Mouse (Mus musculus): ENCODE results near the gene Smim11.
A peak's percentile ranks its signal among the peaks of the same experiment; 100 is the strongest.

The Smim11 gene

DNA sequence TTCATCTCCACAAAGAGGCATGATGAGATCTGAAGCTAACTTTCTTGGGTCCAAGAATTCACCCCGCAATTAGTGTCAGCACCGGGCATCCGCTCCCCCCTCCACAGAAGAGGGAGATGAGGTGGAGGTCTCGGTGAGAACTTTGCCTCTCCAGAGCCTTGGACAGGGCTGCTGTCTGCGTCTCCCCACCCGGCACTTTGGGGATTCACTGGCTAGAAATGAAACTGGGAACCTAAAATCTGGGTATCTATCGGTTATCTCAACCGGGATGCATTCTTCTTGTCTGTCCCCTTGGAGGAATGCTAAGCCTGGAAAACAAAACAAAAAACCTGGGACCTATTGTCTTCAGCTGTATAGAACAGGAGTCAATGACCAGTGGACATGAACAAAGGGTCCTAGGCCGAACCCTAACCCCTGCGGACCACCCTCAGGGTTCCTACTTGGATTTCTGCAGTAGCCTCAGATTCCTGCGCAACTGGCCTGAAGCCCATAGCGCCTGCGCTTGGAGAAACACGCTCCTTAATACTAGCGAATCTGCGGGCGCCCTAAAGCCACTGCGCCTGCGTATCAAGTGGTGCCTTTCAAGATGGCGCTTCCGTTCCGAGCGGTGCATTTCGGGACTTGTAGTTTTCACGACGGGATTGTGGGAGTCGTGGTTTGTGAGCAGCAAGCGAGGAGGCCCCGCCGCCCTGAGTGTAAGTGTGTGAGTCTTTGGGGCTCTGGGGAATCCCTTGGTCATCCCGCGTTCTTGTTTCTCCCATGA lies at the start of gene Smim11:
Gene Smim11, plus strand, starts transcription at position 638 of the 763 bp plus-strand sequence.
- DNase-seq (ENCODE audit: low read depth), result peak; percentile 98

DNA sequence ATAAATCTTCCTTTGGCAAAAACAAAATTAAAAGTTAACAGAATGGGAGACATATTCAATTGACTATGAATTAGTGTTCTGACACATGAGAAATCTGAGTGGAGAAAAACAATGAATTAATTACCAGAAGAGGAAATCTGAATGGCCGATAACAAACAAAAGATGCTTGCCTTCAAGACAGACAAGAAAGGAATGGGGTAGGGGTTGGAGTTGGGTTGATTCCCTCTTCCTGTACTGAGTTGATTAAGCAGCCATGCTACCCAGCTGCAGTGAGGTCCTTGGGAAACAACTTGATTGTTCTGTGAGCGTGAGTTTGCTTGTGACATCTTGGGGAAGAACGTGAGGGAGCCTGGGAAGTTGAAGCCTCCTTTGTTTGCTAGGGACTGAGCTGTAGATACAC lies 46.8 kb upstream of the Smim11 start:
- DNase-seq (ENCODE audit: low read depth), result no peak

DNA sequence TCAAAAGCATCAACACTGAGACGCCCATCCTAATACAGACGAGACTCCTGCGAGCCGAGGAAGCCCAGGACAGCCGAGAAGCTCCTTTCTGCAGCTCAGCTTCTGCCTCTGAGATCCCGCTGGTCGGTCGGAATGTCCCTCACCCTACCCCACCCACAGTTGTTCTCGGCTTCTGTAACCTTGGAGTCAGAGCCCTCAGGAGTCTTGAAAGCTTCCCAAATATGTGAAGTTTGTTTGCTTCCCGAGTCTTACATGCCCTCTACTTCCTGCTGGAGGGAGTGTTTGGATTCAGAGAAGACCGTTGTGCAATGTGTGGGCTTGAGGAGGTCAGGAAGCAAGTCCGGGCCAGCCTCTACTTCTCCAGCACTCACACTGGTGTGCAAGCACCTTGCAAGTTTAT lies 33.2 kb upstream of the Smim11 start:
- no peak for DNase-seq (ENCODE audit: low read depth)

DNA sequence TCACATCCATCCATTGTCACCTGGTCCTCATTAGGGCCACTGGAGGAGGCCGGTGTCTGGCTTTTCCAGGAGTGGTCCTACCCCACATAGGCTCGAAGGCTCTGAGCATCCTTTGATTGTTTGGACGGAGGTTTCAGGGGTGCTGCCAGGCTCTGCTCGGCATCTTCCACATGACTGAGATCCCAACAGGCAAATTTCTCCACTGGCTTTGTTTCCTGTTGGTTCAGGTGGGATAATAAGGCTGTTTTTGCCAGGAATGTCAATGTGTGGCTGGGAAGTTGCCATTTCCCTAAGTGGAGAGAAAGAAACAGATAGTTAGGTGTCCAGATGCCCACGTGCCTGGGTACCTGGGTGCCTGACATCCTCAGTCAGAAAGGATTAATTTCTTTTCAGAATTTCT lies 26.6 kb upstream of the Smim11 start:
- no peak for DNase-seq (ENCODE audit: low read depth)

DNA sequence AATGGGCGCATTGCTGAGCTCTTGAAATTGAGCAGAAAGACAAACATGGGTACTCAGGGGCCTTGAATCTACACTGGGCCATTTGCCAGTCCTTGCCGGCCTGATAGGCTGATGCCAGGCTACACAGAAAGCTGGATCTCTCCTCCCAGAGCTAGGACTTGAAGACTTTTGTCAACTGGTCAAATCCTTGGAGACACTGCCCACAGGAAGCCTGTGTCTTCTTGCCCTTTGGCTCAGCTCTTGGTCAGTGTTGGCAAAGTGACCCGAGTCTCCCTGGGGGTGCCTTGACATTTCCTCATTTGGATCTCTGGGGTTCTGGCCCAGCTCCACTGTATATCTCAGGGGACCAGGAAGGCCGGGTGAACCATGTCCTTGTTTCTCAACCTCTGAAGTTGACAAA lies 25.6 kb upstream of the Smim11 start:
- DNase-seq (ENCODE audit: low read depth), result no peak

DNA sequence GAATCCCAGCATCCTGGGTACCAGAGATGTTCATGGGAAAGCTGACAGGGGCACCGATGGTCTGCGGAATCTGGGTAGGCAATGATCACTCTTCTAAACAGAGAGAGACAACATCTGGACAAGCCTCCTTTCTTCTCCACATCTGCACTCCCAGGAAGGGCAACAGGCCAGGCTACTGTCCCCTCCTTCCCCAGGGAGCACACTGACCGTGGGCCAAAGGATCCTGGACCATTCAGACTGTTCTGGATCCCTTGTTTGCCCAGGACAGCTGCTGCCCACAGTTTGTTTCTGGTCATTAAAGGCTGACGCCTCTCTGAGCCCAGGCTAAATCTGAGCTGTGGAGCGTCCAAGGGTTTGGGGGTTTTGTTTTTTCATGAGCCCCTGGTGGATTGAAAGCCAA lies 18.4 kb upstream of the Smim11 start:
- no peak for DNase-seq (ENCODE audit: low read depth)

DNA sequence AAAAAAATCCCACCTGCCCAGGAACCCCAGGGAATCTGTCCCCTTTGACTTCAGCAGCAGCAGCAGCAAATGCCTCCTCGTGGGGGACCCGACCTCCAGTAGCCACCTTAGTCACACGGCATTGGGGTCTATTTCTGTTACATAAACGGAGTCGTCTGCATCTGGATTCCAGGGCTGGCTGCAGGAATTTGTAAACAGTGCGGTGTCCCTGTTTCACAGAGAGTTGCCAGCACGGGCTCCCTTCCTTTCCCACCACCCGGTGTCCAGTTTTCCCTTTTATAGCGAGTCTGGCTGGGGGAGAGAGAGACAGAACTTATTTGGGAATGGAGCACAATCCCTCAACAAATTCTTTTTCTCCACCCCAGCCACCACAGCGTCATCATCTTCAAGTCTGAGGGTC lies 16.0 kb upstream of the Smim11 start:
- DNase-seq (ENCODE audit: low read depth), result no peak

DNA sequence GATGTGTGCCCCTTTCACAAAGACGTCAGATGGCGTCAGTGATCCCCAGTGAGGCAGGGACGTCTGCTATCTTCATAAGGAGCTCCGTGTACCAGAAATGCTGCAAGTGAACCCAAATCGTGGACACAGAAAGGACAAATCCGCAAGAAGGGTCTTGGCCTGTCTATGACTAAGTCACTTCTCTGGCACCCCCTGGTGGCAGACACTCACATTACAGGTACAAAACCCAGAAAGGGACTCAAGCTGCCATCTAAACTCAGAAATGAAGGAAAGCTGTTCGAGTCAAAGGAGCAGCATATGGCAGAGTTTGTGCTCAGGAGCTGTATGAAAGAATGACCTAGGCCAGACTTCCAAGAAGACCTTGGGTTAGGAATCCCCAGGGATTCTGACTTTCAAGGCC lies 14.5 kb upstream of the Smim11 start:
- peak; percentile 81 for DNase-seq (ENCODE audit: low read depth)

DNA sequence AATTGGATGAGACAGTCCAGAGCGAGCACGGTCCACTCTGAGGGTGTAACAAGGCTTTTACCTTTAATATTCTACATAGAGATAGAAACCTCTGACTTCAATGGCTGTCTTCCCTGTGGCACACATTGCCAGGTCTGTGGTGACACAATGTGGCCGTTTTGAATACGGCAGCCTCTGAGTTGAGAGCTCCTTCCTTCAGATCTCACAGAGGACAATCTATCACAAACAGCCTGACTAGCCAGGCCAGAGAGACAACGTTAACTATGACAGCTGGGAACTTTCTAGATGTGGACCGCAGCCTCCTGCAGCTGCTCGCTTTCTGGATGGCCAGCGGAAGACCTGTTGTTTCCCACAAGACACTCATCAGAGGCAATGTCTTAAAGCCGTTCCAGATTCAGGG lies 12.3 kb upstream of the Smim11 start:
- DNase-seq (ENCODE audit: low read depth), result peak; percentile 36

DNA sequence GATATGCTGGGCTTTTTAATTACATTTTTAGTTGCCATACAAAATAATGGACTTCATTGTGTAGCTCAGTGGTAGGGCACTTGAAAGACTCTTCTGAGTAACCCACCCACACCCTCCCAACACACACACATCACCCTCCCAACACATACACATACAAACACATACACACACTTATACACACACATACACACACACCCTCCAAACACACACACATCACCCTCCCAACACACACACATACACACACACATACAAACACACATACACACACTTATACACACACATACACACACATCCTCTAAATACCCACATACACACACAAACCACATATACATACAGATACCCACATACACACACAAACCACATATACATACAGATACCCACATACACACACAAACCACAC lies 11.0 kb upstream of the Smim11 start:
- DNase-seq (ENCODE audit: low read depth), result no peak

DNA sequence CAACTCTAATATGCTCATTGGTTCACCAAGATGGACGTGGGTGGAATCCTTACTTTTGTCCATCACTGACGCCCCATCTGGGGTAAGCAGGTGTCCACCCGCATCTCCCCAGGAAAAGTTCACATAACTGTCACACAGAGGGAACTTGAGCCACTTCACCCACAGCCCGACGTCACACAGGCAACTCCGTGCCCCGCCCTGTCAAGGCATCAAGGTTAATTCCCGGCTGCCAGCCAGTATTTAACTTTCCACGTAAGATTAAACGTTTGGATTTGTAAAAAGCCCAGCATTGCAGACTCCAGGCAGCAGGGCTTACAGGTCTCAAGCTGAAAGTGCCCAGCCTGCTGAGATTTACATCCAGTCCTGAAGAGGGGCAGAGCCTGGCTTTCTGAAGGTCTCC lies 9.0 kb upstream of the Smim11 start, which contains the start of gene Kcne2:
Gene Kcne2, plus strand, starts transcription at position 289 of the 400 bp plus-strand sequence.
- DNase-seq (ENCODE audit: low read depth), result no peak

DNA sequence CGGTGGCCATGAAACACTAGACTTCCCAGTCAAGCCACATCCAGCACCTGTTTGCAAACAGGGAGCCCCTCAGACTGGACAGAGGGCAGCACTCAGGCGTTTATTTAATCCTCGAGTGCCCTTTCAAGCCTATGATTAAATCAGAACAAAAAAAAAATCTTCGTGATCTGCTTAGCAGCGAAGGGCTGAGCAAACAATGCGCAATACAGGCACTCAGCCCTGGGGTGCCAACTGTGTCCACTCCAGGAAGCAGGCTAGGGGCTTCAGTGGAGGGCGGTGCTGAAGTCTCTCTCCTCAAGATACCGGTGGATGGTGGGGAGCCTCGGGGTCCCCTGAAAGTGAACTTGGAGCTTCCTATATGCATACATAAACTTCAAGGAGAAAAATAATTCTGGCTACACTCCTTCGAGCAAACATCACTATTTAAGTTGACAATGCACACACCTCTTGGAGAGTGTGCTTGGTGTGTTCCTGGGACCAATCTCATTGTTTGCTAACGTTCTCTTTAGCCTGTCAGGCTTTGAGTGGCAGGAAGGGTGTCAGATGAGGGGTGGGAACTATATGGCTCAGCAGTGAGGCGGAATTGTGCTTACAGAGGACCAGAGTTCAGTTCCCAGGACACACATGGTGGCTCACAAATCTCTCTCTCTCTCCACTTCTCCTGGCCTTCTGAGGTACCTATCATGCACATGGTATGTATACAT lies 6.7 kb upstream of the Smim11 start:
- no peak for DNase-seq (ENCODE audit: low read depth)

DNA sequence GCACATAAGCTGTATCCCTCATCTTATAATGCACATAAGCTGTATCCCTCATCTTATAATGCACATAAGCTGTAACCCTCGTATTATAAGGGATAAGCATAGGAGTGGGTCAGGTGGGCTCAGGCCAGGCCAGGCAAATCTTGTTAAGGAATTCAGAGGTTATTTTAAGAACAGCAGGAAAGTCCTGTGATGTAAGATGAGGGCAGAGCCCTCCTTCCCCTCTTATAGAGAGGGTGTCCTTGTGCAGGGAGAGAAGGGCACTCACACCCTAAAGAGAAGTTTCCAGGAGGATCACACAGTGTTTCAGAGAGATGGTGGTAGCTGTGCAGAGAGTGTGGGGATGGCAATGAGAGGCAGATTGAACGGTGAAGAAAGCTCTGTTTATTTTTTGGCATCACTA lies 5.8 kb upstream of the Smim11 start:
- DNase-seq (ENCODE audit: low read depth), result no peak

DNA sequence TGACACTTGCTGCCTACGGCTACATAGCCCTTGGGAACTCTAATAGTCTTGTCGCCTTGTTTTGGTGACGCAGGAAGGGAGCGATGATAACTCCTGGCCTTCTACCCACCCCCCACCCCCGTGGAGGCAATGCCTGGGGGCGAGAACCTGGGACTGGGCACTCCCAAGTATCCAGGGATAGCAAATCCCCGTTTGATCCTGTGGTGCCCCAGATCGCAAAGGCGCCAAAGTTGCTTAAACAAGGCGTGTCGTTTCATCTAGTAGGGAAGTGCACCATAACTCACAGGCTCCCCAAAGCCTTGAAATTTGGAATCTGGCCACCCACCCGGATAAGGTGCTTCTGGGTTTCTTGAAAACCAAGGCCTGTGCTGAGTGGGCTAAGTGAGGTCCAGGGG lies 323 bp downstream of the Smim11 start:
- no peak for DNase-seq (ENCODE audit: low read depth)

DNA sequence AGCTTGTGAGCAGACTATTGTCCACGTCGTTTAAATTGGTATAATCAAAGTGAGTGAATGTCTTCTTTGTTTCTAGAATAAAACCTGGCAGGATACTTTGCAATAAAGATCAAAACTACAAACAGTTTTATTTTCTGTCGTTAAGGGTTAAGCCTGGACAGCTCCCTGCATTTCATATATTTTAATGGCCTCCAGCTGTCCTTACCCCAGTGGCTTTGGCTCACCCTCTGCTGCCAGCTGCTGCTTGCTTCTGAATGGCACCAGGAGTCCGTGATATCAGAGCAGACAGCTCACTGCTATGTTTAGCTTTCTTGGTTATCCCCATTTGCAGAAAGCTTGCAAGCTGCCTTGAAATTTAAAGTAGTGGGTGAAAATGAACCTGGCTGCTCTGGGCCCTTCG lies 903 bp downstream of the Smim11 start:
- DNase-seq (ENCODE audit: low read depth), result peak; percentile 45

DNA sequence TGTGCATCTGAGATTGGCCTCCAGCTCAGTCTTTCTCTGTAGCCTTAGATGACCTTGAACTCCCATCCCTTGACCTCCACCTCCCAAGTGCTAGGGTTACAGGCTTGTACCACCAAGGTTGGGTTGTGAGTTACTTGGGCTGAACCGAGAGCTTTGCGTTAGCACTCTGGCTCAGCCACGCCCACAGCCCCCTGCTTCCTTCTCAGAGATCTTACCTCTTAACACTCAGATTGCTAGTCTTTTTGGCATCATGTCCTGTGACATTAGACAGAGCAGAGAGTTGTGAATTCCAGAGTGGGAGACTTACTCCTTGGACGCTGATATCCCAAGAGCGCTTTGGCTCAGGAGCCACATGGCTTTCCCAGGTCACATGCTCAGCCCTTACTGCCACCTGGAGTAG lies 1.4 kb downstream of the Smim11 start:
- no peak for DNase-seq (ENCODE audit: low read depth)

DNA sequence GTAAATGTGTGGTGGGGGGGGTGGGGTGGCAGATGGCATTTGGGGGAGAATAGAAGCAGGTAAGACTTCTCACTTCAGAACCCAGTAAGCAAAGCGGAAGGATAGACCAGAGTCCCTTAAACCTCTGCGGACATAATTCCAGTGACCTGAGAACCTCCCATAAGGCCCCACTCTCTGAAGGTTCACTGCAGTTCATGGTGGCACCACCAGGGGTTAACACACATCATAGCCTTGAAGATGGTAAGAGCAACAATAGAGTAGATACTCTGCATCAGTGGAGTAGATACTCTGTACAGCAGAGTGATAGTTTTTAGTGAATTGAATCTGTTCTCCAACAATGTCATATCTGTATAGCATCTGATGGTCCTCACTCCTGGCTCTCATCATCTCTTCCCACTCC lies 4.4 kb downstream of the Smim11 start:
- peak; percentile 41 for DNase-seq (ENCODE audit: low read depth)

DNA sequence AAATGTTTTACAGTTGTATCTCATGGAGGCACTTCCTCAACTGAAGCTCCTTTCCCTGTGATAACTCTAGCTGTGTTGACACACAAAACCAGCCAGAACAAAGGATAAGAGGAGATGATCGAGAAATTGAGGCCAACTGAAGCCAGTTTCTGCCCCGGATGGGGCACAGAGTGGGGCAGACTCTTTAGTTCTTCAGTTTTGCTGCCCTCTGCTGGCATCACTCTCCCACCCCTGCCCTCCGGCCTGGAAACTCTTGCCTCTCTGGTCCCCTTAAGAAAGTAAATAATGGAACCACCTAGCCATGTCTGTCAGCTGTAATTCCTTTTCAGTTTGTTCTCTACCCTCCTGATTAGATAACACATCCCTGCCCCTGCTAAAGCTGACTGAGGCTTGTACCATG lies 6.9 kb downstream of the Smim11 start:
- no peak for DNase-seq (ENCODE audit: low read depth)

DNA sequence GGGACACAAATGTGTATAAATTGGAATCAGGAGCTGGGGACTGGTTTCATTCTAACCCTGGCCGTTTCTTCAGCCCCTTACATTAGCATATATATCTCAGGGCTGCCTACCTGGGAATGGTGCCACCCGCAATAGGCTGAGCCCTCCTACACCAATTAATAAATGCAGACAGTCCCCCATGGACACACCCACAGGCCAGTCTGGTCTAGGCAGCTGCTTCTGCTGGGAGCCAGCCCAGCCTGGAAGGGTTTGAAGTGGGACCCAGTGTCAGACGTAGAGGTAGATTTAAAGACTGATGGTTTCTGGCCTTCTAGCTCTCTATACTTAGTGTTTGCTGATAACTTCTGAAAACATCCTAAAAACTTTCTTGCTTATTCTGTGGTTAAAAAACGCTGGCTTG lies 8.0 kb downstream of the Smim11 start:
- DNase-seq (ENCODE audit: low read depth), result no peak

DNA sequence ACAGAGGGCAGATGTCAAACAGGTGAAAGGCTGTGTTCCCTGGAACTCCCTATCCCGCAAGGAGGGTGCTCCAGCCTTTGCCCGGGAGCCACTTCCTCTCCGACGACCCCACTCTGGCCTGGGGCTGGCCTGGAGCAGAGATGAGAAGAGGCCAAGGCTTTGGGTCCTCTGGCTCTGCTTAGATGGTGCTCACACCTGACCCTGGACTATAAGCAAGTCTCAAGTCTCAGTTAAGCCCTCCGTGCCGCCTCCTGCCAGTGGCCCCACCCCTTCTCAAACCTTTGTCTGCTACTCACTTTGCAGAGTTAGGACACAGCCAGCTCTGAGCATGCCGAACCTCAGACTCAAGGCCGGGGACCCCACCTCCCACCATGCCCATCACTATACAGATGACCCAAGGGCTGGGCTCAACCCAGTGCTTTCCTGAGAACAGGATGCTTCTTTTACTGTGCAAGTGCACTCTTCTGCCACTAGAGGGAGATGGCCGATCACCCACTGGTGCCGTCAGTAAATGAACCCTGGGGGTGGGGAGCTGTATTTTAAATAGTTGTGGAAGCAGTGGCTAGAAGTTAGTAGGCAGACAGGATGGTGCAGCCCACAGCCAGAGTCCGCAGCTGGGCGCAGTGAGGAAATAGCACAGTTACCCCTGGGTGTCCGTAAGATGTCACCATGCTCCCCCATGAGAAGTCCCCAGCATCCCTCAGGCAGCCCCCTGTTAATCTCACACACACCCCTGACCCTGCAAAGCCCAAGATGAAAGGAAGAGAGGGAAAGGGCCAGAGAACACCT lies 13.1 kb downstream of the Smim11 start:
- DNase-seq (ENCODE audit: low read depth), result peak; percentile 76

DNA sequence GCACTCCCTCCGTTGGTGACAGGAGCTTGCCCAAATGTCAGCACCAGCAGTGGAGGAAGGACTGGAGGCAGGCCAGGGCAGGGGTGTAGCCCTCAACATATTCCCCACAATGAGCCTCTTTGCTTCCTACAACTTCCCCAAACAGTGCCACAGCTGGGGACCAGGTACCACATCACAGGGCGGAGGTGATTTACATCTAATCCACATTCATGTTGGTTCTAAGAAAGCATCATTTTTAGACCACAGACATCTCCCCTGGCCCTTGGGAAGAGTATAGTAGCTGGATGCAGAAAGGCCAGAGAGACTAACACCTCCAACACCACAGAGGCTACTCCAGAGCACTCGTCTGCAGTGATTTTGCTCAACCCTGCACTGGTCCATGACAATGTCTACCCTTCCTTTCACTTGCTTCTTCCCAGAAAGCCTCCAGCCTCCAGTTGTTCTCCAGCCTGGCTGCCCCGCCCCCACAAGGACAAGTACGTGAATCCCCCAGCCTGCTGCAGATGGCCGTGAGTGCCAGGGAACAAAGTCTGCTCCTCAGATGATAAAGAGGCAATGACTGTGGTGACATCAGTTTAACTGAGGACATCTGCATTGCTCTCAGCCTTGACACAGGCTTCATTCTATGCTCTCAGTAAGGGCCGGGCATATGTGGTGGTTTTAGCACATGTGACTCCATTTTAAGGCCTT lies 15.1 kb downstream of the Smim11 start:
- DNase-seq (ENCODE audit: low read depth), result no peak

DNA sequence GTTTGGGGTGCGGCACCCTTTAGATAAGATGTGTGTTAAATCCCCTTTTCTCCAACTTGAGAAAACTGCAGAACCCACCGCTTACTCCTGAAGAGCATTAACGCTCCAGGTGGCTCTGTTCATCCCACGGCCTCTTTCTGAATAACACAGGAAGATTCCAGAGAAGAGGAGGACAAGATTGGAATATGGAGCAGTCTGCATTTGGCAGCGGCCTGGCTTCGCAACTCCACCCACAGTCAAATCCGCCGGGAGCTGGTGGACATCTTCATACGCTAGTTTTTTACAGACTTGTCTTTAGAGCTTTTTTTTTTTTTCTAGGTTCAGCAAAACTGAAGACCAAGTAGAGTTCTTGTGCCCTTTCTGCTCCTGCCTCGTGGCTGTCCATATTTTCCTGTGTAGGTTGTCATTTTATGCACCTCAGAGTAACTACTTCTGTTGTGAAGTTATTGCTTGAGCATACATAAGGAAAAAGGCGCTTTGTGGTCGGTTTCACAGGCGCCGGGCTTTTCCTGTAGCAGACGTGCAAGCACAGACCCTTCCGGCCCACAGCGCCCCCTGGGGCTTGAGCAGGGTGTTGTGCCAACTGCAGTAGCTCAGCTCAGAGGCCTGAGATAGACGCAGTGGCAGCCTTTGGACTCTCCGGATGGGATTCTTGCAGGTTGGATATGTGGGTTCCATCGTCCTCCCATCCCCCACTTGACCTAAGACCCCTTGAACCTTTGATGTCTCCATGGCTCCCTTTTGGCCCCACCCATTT lies 18.4 kb downstream of the Smim11 start:
- DNase-seq (ENCODE audit: low read depth), result peak; percentile 85
